Mouse (Mus musculus): ENCODE measurements around the gene Ube2s. TPM values are rescaled to one million over a fixed set of nuclear protein-coding genes. Genes with fewer than 3 reads are reported as not detected.

The Ube2s gene
- total RNA-seq, 2 experiments from 2014 or later = 140 to 156 TPM

DNA sequence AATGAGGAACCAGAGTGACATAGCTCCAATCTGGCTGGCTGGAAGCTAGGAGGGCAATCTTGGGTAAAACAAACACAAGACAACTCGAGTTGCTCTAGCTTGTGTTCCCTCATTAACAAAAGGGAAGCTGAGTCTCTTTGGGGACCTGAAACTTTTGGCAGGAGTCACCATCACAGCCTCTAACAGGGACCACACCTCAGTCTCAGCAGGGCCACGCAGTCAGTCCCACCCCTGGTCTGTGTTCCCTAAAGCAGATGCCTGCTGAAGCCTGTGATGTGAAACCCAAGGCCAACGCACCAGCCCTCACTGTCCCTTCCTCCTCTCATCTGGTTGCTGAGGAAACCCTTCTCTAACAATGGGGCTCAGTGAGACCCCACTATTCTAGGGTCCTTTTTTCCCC lies 30.3 kb downstream of the Ube2s start:
- DNase-seq (ENCODE audit: low spot score in 2 of 2) = no peak

DNA sequence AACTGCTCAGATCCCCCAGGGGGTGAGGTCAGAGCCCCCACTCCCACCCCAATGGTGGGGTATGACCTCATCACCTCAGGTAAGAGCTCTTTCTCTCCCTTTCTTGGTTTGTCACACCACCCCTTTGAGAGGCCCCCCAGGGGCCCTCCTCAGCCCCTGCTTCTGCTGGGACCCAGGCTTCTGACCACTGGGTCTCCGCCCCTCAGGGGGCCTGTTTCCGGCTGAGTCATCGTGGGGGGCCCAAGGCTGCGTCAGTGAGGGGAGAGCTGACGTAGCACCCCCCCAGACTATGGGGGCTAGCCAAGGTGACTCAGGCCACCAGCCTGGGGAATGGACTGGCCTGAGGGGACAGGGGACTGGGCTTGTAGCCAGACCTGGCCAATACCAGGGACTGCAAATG lies 32.5 kb downstream of the Ube2s start:
- no peak for DNase-seq (ENCODE audit: low spot score in 2 of 2)

DNA sequence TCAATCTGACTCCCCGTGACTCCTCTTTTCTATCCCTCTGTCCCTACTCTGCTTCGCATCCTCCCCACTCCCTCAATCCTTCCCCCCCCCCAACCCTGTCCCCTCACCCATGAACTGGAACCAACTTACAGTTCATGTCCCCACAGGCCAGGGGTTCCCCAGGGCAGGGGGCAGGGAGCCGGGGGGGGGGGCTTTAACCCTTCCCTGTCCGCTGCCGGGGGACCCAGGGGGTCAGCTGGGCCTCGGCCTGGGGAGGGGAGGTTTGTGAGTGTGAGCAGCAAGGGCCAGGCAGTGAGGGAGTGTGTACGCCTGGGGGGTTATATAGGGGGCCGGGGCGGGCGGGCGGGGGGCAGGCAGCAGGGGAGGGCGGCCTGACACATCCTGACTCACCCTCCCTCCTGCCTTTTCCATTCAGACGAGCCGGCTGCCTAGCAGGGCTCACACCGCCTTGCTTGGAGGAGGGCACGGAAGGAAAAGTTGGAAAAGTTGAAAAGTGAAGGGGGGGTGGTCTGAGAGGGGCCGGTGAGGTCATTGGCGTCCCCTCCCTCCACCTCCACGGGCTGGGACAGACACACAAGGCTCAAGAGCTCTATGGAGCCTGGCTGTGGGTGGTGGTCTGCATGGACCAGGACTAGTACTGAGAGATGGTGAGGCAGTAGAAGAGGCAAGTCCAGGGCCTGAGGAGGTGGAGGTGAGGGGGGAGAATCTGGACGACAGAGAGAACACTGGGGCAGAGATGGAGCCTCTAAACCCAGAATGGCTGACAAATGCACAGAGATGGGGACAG lies 34.3 kb downstream of the Ube2s start:
- no peak for DNase-seq (ENCODE audit: low spot score in 2 of 2)

DNA sequence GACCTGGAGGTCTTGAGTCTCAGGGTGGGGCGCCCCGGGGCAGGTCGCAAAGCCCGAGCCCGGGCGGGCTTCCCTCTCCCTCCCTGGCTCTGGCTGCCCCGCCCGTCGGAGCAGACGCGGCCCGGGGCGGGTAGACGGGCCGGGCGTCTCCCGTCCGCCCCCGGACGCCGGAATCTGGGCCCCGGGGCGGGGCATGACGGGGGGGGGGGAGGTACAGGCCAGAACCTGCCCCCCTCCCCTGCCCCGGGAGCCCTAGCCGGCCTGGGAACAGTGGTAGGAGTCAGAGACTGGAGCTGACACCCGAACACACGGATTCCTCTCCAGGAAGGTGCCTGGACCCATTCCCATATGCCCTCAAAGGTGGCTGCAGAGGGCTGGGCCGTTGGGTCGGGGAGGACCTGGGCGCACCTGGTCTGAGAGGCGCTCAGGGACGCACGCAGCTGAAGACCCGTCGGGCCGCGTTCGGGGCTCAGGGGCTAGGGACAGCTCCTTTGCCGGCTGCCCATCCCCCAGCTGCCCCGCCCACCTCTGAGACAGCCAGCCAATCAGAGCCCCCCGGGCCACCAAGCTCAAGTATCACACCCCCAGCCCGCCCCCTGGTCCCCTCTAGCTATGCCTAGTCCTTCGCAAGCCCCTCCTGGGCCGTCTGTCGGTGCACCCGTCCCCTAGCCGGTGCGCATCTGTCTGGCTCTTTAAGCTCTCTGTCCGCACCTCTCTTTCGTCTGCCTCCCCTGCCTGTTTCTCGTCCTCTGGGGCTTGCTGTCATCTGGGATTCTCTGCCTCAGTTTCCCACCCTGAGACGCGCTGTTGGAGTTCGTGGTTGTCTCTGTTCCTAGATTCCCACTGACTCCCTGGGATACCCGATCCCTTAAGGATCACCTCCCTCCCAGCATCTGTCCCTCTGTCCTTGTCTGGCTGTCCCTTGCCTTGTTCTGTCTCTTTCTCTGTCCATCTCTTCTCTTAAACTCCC lies 35.2 kb downstream of the Ube2s start:
- no peak for DNase-seq (ENCODE audit: low spot score in 2 of 2)

DNA sequence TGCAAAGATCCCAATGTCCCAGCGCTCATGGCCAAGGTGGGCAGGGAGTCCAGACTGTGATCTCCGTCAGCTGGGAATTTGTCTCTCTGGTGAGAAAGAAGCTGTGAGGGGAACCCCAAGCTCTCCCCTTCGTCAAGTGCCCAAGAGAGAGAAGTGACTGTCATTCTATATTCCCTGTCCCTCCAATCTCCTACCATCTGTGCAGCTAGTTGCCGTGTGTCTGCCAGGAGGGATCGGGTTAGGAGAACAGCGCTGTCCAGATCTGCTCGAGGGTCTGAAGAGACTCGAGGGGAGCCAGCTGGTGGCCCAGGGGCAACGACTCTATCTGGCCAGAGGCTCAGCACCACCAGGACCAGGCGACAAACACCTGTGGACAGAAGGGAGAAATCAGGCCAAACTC lies 36.3 kb downstream of the Ube2s start:
- DNase-seq (ENCODE audit: low spot score in 2 of 2) = no peak

DNA sequence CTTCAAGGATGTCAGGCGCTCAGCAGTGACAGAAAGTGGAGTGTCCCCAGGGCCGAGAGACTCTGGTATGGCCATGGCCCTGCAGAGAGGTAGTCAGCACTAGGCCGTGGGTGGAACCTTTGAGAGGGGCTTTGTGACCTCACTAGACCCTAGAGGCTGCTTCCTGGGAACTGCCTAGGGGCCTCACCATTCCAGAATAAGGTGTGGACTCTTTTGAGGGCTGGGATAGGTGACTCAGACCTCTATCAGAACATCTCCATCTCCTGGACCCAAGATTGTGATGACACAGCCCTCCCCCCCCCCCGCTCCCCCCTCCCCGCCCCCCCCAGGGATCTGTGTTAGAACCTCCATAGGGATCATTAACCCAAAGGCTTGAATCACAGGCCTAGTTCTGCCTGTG lies 41.2 kb downstream of the Ube2s start, which contains the start of gene Fam71e2:
Gene Fam71e2, minus strand, starts transcription at position 101 of the 400 bp plus-strand sequence.
- DNase-seq (ENCODE audit: low spot score in 2 of 2) = no peak

DNA sequence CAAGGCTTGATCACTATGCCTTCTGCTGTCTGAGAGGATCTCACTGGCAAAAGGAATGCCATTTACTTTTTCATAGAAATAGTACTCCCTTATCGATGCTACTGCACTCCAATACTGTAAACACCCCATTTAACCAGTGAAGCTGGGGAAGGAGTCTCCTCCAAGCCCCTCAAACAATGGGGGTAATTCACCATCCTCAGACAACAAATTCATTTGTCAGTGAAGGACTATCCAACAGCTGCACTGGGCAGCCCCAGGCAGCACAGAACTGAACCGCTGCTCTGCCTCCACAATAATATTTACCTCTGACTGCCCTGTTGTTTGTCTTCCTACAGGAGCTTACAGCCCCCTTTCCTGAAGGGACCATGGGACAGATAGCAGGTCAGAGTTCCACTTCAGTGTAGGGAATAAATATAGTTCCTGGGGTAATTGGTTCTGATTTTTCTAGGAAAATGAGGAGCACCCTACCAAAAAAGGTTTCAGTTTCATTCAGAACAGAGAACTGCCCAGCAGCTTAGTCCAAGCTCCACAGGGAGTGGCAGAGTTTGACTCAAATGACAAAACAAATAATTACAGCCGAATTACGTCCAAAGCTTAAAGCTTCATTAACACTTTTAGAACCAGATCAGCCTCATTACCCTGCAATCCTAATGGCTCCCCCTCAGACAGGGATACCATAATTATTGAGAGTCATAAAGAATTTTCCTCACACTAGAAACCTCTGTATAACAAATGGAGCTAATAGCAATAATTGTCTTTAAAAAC lies 47.3 kb downstream of the Ube2s start:
- DNase-seq (ENCODE audit: low spot score in 2 of 2) = no peak

DNA sequence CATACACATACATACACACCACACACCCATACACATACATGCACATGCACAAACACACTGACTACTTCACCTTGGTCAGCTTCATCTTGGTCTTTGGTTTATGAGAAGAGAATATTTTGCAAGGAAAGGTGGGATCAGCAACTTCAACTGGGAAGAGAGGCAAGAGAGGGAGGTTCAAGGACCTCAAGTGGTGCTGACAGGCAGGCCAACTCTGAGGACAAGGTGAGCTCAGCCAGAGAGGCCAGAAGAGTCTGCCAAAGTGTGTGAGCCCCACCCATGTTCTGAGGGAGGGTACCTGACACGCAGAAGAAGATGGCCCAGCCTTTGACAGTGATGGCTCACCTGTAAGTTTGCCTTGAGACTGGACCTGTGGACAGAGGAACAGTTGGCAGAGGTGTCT lies 52.7 kb downstream of the Ube2s start:
- no peak for DNase-seq (ENCODE audit: low spot score in 2 of 2)

DNA sequence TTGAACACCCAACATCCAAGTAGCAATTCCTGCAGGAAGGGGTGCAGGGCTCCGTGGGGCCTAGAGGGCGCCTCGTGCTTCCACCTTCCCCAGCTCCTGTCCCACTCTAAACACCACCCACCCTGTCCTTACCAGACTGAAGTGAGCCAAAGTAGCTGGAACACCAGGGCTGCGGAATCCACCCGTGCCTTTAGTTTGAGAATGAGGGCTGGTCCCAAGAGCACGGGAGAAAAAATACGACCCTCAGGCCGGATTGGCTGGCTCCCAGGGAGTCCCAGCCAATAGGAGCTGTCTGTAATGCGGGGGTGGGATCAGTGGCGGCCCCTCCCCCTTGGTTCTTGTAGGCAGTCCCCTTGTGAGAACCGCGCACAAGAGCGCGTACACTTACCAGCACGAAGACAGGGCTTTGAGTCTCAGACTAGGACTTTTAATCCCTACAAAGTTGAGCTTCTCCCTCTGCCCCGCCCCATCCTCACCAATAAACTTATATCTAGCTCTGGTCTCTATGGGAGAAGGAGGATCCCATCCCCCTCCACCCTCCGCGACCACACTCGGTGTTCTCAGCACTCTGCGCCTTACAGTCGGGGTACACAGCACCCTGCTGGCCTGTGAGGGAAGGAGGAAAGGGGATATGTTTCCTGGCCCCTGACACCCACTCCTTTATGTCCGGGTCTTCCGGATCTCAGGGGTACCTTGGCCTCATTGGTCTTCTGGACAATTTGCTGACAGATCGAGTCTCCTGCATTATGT lies 59.4 kb downstream of the Ube2s start, which contains the start of gene Cox6b2:
Gene Cox6b2, minus strand, starts transcription at position 274 of the 750 bp plus-strand sequence.
- peak in 1 of 2 experiments; percentile 77 for DNase-seq (ENCODE audit: low spot score in 2 of 2)

DNA sequence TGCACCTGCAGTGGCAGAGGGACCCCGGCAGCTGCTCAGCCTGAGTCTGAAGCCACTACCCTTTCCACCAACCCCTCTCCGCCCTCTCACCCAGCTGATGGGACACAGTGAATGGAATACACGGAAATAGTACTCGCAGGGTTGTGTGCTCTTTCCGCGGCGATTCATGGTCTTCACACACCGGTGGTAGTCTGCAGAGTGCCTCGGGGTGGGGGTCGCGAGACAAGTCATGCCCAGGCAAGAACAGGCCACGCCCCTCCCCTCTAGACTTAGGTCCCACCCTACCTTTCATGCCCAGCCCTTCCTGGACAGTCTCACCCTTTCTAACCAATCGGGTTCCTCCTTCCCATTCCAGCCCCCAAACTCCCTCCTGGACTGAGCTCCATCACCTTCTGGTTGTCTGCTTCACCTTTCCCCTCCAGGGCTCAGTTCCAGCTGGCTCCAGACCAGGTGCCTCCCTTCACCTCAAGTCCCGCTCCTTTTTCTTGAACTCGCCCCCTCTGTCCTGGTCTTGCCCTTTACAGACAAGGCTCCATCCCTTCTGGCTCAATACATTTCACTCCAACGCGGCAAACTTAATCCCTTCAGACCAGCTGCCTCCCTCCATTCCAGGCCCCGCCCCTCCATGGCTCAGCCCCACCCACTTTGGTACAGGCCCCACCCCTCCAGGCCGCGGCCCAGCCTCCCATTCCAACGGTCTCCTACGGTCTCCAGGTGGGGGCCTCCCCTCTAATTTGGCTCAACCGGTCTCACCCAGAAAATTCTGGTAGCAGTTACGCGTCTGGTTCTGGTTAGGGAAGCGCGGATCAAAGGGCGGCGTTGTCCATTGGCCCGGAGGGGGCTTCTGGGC lies 60.2 kb downstream of the Ube2s start:
- peak in 1 of 2 experiments; percentile 44 for DNase-seq (ENCODE audit: low spot score in 2 of 2)

DNA sequence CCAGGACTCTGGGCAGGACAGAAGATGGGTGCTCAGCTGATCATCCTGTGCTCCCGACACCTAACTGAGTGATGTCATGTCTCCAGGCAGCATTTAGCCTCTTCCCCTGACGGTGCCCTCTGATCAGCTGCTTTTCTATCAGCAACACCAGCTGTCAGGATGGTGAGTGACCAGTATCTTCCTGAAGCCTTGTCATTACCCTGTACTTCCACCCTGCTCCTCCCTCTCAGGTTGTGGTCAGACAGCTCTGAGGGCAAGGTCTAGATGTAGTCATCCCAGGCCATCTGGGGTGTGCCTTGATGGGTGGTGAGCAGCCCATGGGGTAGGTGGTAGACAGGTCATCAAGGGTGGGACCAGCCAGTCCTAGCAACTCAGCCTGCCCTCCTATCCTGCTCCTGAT lies 63.2 kb downstream of the Ube2s start:
- no peak for DNase-seq (ENCODE audit: low spot score in 2 of 2)

DNA sequence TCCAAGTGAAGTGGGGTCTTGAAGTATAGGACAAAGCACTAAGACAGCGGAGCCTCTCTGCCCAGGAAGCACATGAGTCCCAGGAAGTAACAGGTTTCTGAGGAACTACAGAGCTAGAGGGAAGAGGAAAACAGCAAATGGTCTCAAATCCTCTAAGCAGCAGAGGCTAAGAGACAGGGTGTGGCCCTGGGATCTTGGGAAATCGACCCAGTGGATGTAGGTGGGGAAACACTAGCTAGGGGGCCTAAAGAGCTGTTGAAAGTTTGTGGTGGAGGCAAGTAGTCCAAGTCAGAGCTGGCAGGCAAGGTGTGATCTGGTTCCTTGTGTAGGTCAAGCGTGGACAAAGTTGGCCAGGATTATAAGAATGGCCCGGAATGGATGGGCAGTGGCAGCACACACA lies 64.1 kb downstream of the Ube2s start:
- DNase-seq (ENCODE audit: low spot score in 2 of 2) = no peak

DNA sequence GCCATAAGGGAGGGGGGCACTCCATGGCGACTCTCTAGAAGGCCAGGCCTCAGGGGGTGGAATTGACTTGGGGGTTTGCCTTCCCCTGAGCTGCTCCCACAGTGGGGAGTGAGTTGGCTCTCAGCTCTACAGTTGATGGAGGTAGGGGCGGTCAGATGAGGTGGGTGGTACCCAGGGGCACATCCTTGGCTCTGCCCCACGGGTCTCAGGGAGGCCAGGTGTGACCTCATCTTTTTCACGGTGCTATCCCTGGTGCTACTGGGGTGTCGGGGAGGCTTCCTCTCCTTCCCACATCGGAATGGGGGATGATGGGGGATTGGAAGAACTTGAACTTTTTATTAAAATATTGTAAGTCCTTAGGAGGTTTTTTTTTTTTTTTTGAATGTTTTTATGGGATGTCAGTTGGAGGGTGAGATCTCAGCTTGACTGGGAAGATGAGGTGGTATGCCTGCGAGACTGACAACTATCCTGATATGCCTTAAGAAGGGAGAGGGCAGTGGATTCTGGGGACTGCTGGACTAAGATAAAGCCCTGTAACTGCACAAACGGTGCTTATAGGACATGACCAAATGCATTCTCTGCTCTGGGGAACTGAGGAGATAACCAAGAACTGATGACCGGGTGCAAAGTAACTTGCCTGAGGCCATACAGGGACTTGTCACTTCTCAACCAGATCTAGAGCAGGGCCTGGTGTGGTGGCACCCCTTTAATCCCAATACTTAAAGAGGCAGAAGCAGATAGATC lies 65.1 kb downstream of the Ube2s start:
- DNase-seq (ENCODE audit: low spot score in 2 of 2) = no peak

DNA sequence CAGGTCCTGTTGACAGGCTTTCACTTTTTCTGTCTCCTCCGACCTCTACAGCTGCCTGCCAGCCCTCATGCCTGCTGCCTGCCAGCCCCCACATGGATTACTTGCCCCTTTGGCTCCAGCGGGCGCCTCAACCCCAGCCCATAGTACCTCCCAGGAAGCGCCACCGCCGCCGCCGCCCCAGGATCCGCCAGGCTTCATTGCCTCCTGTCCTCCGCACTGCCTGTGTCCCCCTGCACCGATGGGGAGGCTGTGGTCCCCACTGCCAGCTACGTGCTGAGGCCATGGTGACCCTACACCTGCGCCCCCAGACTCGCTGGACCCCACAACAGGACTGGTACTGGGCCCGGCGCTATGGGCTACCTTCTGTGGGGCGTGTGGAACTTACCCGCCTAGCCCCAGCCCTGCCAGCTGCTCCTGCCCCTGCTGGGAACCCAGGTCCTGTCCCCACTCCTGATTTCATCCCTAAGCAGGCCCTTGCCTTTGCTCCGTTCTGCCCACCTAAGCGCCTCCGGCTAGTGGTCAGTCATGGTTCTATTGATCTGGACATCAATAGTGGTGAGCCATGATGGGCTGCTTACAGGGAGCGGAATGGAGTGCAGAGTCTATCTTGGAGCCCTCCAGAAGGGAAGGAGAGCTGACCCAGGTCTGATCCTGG lies 65.9 kb downstream of the Ube2s start:
- no peak for DNase-seq (ENCODE audit: low spot score in 2 of 2)

DNA sequence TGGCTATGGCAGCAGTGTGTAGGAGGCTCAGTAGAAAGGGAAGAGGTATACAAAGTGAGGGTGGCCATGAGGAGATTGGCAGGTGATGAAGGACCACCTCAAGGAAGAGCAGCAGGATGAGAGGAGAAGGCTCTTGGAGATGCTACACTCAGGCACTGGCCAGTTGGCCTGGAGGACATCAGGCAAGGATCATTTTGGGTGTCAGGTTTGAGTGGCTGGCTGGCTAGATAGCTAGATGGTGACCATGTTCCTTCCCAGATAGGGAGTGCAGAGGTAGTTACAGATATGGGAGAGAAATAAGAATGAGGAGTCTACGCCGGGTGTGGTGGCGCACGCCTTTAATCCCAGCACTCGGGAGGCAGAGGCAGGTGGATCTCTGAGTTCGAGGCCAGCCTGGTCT lies 67.5 kb downstream of the Ube2s start:
- no peak for DNase-seq (ENCODE audit: low spot score in 2 of 2)

All from adrenal gland, postnatal 4 days (tissue).